Comparison of ENCODE assay signal across 22 mouse cellular contexts in genomic region chr14:104463631-104464250, GRCm38 (mm10). TPM values are rescaled to one million over a fixed set of nuclear protein-coding genes. Genes with fewer than 3 reads are reported as not detected.
DNase-seq lines count a peak whose midpoint lies in the region; ATAC-seq and TF ChIP-seq lines count a peak whose summit lies in the region.
"Had no signal": no experiment of that assay in that cellular context is flagged by ENCODE, and none has a peak within 500 bp of the region (broad histone marks: within the 10 kb centered on the region; RNA-seq: fewer than 3 reads in every experiment).

No protein-coding gene starts in this region.

- DNase-seq in midbrain, embryonic 11.5 days (ENCODE audit: low spot score, missing footprints), result peak; percentile 92
- DNase-seq in midbrain, embryonic 10.5 days (ENCODE audit: low spot score), result no peak
- DNase-seq in induced T-regulatory cell, adult 2 months (ENCODE audit: low read depth), result peak; percentile 10
- no peak for DNase-seq in midbrain, postnatal 0 days (ENCODE audit: low spot score)
- peak; percentile 7 for DNase-seq in splenic B cell, adult 2 months (ENCODE audit: low read depth, low spot score)
- DNase-seq in kidney, adult 9 months, result no peak
- no peak for DNase-seq in adipocyte (ENCODE audit: low spot score)
- DNase-seq: adrenal gland, adult 8-10 months; cerebellum, adult 9-10 months; forebrain, postnatal 0 days; heart, postnatal 36 days; kidney, adult 11 months; left cerebral cortex, postnatal 4 days; liver; right cerebral cortex, adult 18-20 months; thymus, postnatal 25 days had no signal

- 0% methylated on average over 5 of the region's 5 CpGs for WGBS in midbrain, embryonic 11.5 days
- 2% methylated on average over 5 of the region's 5 CpGs for WGBS in midbrain, embryonic 10.5 days
- whole genome bisulfite sequencing in midbrain, postnatal 0 days, result 13% methylated on average over 5 of the region's 5 CpGs

- no peak for TF ChIP-seq CTCF in midbrain, postnatal 0 days (IDR thresholded peaks at IDR 0.05)

- no peak overlapping the region for H3K9ac ChIP-seq in midbrain, embryonic 11.5 days (ENCODE audit: low read length)
- H3K9ac ChIP-seq in midbrain, postnatal 0 days (replicated peaks; ENCODE audit: low read length, poor library complexity, severe bottlenecking), result no peak overlapping the region
- H3K9ac ChIP-seq: forebrain, postnatal 0 days had no signal

- H3K27me3 ChIP-seq in midbrain, embryonic 11.5 days (ENCODE audit: control insufficient read depth, insufficient read depth, low read length), result peaks cover 76% of the 10 kb centered on the region
- peaks cover 98% of the 10 kb centered on the region for H3K27me3 ChIP-seq in midbrain, embryonic 10.5 days (ENCODE audit: low read depth, poor library complexity, severe bottlenecking)
- H3K27me3 ChIP-seq in midbrain, postnatal 0 days (ENCODE audit: insufficient read depth, low read length), result peaks cover 46% of the 10 kb centered on the region
- peaks cover 13% of the 10 kb centered on the region for H3K27me3 ChIP-seq in splenic B cell, adult 2 months (ENCODE audit: control insufficient read depth, insufficient read depth, low read length, poor library complexity, severe bottlenecking)

- no peak for ATAC-seq in midbrain, embryonic 11.5 days (ENCODE audit: low FRiP score)
- ATAC-seq in midbrain, postnatal 0 days (ENCODE audit: low FRiP score), result no peak
- ATAC-seq: forebrain, postnatal 0 days; lung, postnatal 0 days had no signal

- H3K27ac ChIP-seq in midbrain, embryonic 11.5 days (ENCODE audit: low read depth, low read length), result no peak overlapping the region
- no peak overlapping the region for H3K27ac ChIP-seq in midbrain, embryonic 10.5 days (replicated peaks)
- no peak overlapping the region for H3K27ac ChIP-seq in midbrain, postnatal 0 days (ENCODE audit: low read depth, low read length)
- H3K27ac ChIP-seq: kidney, postnatal 0 days had no signal

- H3K9me3 ChIP-seq in midbrain, embryonic 11.5 days (ENCODE audit: control insufficient read depth, low read length), result no peaks in the 10 kb centered on the region
- H3K9me3 ChIP-seq in midbrain, embryonic 10.5 days (replicated peaks), result no peaks in the 10 kb centered on the region
- no peaks in the 10 kb centered on the region for H3K9me3 ChIP-seq in midbrain, postnatal 0 days (ENCODE audit: low read length)

- H3K4me1 ChIP-seq in midbrain, embryonic 11.5 days (ENCODE audit: control insufficient read depth, insufficient read depth, low read length), result peaks cover 16% of the 10 kb centered on the region
- peaks cover 45% of the 10 kb centered on the region for H3K4me1 ChIP-seq in midbrain, embryonic 10.5 days
- H3K4me1 ChIP-seq in midbrain, postnatal 0 days (ENCODE audit: insufficient read depth, low read length), result no peaks in the 10 kb centered on the region; the same call in 1 of the 2 replicates

- 0 out of 2 replicates have a peak overlapping the region, but pooled peaks have one; percentile 5 for H3K4me3 ChIP-seq in midbrain, embryonic 11.5 days (ENCODE audit: low read depth, low read length)
- H3K4me3 ChIP-seq in midbrain, embryonic 10.5 days, result no peak overlapping the region
- peak overlapping the region; percentile 11; the same call in 1 of the 2 replicates for H3K4me3 ChIP-seq in midbrain, postnatal 0 days (ENCODE audit: low read depth, low read length)

- 0 out of 2 replicates have a peak overlapping the region, but pooled peaks have one; percentile 6 for H3K4me2 ChIP-seq in midbrain, embryonic 11.5 days
- peak overlapping the region; percentile 5 for H3K4me2 ChIP-seq in midbrain, postnatal 0 days (ENCODE audit: low read depth, low read length, poor library complexity, severe bottlenecking)

- no peaks in the 10 kb centered on the region for H3K36me3 ChIP-seq in midbrain, embryonic 11.5 days (ENCODE audit: control insufficient read depth, insufficient read depth, low read length)
- no peaks in the 10 kb centered on the region for H3K36me3 ChIP-seq in midbrain, embryonic 10.5 days
- H3K36me3 ChIP-seq in midbrain, postnatal 0 days (ENCODE audit: insufficient read depth, low read length), result no peaks in the 10 kb centered on the region
- H3K36me3 ChIP-seq in splenic B cell, adult 2 months (ENCODE audit: control insufficient read depth, insufficient read depth, low read length, poor library complexity, severe bottlenecking), result no peaks in the 10 kb centered on the region

RNA-seq across cellular contexts. Expression of gene Pou4f1, which starts 4.1 kb away (rescaled TPM):
- 46.9 and 56.1 TPM in 2 replicates for polyA plus RNA-seq in midbrain, embryonic 11.5 days (2014; fragmentation: Nextera tagmentation; extraction: Ambion mirVana)
- 24.5 and 24.9 TPM in 2 replicates for polyA plus RNA-seq in midbrain, embryonic 10.5 days (2016; fragmentation: Nextera tagmentation; extraction: Ambion mirVana)
- 17.3 and 17.6 TPM in 2 replicates for total RNA-seq in midbrain, postnatal 0 days (2014; rRNA removed)
- 40.8 and 43.1 TPM in 2 replicates for polyA plus RNA-seq in midbrain, postnatal 0 days (2015; fragmentation: Nextera tagmentation; extraction: Ambion mirVana)
- total RNA-seq: common myeloid progenitor, adult 5-6 weeks; left cerebral cortex, adult 18-20 months; monocyte, adult 5-6 weeks had no signal
- polyA plus RNA-seq: liver, embryonic 16.5 days had no signal

RNA-seq across cellular contexts. Expression of gene Rnf219, which starts 58.7 kb away (rescaled TPM):
- polyA plus RNA-seq in midbrain, embryonic 11.5 days (2014; fragmentation: Nextera tagmentation; extraction: Ambion mirVana), result 36.3 and 42.8 TPM in 2 replicates
- 41.8 and 44.3 TPM in 2 replicates for polyA plus RNA-seq in midbrain, embryonic 10.5 days (2016; fragmentation: Nextera tagmentation; extraction: Ambion mirVana)
- total RNA-seq in midbrain, postnatal 0 days (2014; rRNA removed), result 11.9 and 22.0 TPM in 2 replicates
- polyA plus RNA-seq in midbrain, postnatal 0 days (2015; fragmentation: Nextera tagmentation; extraction: Ambion mirVana), result 18.7 and 26.3 TPM in 2 replicates

Comparison
In these comparisons a context has a peak if more than half of its experiments do, and no peak if none do; other contexts are left out.
1. DNase-seq: peak in midbrain, embryonic 11.5 days (single experiment), induced T-regulatory cell, adult 2 months (single experiment) and splenic B cell, adult 2 months (single experiment); none in midbrain, embryonic 10.5 days (single experiment), midbrain, postnatal 0 days (single experiment), kidney, adult 9 months (single experiment) and adipocyte (single experiment).